Mouse (Mus musculus): ENCODE results near the gene Colgalt2.
"Not testable (repeated sequence)": the region's sequence is repeated elsewhere in the genome, so short reads cannot be mapped to it uniquely, and the experiment has no call there.

Gene Colgalt2

GRCm38 (mm10) chr1:152416306-152416904, 16.8 kb downstream of the Colgalt2 start:
- DNase-seq (ENCODE audit: low spot score in 2 of 2): no peak

DNA sequence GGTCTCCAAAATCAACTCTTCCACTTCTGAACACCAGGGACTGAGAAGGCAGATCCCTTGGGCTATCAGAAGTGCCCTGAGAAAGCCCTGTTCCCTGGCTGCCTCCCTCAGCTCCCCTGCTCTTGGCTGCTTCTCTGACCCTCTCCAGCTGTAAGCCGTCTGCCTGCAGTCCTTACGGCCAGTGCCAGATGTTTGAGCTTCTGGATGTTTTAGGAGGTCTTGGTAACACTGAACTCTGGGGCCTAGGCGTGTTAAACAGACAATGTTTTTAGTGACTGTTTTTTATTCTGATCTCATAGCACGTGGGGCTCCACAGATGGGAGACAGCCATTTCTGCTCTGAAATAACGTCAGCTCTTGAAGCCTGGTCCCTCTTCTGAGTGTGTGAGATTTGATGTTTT, 18.0 kb downstream of the Colgalt2 start:
- DNase-seq (ENCODE audit: low spot score in 2 of 2): no peak

DNA sequence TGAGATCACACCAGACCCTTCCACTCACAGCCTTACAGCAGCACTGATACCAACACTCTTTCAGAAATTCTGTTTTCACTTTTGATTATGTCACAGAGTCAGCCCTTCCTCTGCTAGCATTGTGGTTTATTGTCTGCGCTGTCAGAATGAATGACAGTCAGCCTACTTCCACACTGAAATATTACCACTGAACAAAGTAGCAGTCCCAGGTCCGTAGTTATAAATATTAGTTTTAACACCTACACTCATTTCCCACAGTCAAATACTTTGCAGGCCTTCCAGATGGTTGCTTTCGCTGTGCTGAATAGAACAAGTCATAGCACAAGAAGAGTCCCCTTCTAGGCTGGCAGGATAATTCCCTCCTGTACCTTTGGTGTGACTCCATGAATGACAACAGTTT, 22.7 kb downstream of the Colgalt2 start:
- DNase-seq (ENCODE audit: low spot score in 2 of 2): no peak

DNA sequence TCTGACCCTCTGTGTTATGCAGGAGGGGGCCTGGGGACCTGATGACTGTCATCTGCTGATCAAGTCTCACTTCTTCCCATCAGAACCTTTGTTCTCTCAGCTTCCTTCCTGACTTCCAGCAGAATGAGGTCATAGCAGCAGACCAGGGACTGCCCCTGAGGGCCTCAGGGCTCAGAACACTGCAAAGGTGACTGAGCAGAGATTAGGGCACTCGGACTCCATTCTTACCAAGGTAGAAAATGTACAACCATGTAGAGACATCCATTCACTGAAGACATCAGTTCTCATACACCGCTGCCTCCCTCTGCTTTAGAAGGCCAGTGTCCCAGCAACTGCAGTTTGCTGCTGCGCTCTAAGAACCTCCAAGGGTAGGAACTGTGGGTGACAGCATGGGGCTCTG, 23.4 kb downstream of the Colgalt2 start:
- no peak for DNase-seq (ENCODE audit: low spot score in 2 of 2)

- no peak for DNase-seq (ENCODE audit: low spot score in 2 of 2)
Measured at GRCm38 (mm10) chr1:152427912-152428581, 28.4 kb downstream of the Colgalt2 start.

GRCm38 (mm10) chr1:152429805-152430204, 30.2 kb downstream of the Colgalt2 start:
- no peak for DNase-seq (ENCODE audit: low spot score in 2 of 2)

GRCm38 (mm10) chr1:152434166-152434565, 34.5 kb downstream of the Colgalt2 start:
- no peak for DNase-seq (ENCODE audit: low spot score in 2 of 2)

GRCm38 (mm10) chr1:152437518-152437917, 37.9 kb downstream of the Colgalt2 start:
- not testable (repeated sequence) for DNase-seq (ENCODE audit: low spot score in 2 of 2)

DNA sequence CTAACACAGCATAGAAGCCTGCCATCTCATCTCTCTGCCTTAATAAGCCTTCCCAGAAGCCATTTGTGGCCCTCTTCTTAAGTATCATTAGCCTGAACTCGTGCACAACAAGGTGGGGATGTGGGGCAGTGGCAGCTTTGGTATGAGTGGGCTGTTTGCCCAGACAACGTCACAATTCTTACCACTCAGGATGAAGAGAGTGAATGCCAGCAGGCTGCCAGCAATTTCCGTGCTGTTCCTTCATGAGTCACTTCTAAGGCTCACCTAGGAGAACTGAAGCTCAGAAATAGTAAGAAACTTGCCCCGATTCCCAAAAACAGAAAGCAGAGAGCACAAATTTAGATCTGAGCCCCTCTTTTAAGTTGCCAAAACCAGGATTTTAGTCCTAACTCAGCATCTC, 39.8 kb downstream of the Colgalt2 start:
- DNase-seq (ENCODE audit: low spot score in 2 of 2): no peak

DNA sequence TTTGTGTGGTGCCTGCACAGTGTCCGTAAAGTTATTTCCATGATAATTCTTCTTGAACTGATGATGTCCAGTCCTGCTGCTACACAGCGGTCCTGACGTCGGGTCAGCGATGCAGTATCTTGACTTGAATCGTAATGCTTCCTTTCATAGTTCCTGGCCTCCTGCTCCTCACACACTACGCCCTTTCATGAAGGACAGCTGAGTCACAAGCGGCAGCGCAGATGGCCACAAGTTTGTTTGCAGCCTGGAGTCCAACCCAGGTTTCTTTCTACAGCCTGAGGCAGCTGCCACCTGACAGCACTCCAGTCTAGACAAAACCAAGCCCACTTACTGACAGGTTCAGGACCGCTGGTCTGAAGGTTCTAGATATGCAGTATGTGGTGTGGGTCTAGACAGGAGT, 40.2 kb downstream of the Colgalt2 start:
- peak in 1 of 2 experiments; percentile 7 for DNase-seq (ENCODE audit: low spot score in 2 of 2)

GRCm38 (mm10) chr1:152444630-152445029, 45.0 kb downstream of the Colgalt2 start:
- no peak for DNase-seq (ENCODE audit: low spot score in 2 of 2)

GRCm38 (mm10) chr1:152445925-152446324, 46.3 kb downstream of the Colgalt2 start:
- DNase-seq (ENCODE audit: low spot score in 2 of 2): no peak

DNA sequence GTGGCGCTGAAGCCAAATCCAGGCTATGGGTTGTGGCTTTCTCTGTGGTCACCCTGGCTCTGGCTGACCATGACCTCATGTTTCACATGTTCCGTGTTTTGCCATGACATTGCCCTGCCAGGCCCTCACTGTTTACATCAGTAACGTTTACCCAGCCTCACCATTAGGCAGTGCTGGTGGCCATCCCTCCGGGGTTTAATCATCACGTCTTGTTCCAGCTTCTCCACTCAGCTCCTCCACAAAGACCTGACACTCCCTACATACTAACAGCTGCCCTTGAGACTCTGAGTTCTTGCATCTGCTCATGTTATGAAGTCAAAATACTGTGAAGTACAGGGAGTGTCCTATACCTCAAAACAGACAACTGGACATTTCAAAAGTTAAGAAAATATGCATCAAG, 54.9 kb downstream of the Colgalt2 start:
- no peak for DNase-seq (ENCODE audit: low spot score in 2 of 2)

DNA sequence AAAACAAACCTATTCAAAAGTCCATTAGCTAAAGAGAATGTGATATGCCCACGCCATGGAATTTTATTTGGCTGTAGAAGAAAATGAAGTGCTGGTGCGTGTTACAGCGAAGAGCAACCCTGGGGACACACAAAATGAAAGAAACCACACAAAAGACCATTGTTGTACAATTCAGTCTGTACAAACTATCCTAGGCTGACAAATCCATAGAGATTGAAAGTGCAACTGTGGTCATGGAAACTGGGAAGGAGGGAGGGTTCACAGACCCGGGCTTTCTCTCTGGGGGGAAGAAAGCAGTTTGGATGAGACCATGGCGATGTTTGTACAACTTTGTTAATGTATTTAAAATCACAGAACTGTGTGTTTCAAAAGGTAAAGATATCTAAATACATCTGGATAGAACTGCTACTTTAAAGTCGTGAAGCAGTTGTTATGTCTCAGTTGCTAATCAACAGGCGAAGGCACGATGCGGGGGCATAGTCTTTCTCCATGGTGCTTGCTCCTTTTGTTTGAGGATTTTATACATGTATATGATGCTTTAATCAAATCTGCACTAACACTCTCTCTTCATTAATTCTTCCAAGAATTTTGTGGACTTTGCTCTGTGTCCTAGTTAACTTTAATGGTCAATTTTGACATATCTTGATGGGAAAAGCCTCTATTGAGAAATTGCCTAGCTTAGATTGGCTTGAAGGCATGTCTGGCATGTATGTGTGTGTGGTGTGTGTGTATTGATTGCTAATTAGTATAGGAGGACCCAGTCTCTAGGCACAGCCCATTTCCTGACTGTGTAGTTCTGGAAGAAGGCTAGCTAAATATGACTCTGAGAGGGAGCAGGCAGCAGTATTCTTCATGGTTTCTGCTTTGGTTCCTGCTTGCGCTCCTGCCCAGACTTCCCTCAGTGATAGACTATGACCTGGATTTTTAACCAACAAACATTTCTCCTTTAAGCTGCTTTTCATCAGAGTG, 55.9 kb downstream of the Colgalt2 start:
- no peak for DNase-seq (ENCODE audit: low spot score in 2 of 2)

DNA sequence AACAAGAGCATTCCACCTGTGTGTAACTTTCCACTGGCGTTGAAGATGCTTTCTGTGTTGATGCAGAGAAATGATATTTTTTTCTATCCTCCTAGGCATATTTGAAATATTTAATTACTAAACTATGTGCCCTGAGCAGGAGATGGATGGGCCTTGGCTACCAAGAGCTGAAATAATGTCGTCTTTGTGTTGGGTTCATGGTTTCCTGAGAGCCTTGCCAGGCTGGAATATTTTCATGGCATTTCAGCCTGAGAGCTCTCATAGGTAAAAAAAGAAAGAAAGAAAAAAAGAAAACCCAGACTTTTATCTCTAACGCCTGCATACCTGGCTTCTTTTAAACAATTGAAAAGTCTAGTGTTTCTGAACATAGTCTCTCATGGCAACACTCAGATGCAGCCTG, 56.6 kb downstream of the Colgalt2 start:
- no peak for DNase-seq (ENCODE audit: low spot score in 2 of 2)

GRCm38 (mm10) chr1:152457596-152457995, 58.0 kb downstream of the Colgalt2 start:
- DNase-seq (ENCODE audit: low spot score in 2 of 2): no peak

GRCm38 (mm10) chr1:152458996-152459395, 59.4 kb downstream of the Colgalt2 start:
- DNase-seq (ENCODE audit: low spot score in 2 of 2): no peak

DNA sequence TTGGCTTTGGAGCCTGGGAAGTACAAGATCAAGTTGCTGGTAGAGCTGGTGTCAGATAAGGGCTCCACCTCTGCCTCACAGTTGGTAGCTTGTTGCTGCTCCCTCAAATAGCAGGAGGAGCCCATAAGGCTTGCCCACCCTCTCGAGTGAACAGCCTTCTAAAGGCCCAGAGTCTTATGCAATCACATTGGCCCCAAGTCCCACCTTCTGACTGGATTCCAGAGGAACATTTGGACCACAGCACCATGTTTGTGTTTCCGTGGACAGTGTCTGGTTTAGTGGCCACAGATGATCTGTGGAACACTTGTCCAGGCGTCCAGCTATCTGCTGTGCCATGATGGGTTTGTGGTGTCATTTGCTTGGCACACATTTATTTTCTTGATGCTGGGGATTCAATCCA, 61.3 kb downstream of the Colgalt2 start:
- DNase-seq (ENCODE audit: low spot score in 2 of 2): no peak

GRCm38 (mm10) chr1:152461814-152462213, 62.2 kb downstream of the Colgalt2 start:
- no peak for DNase-seq (ENCODE audit: low spot score in 2 of 2)

DNA sequence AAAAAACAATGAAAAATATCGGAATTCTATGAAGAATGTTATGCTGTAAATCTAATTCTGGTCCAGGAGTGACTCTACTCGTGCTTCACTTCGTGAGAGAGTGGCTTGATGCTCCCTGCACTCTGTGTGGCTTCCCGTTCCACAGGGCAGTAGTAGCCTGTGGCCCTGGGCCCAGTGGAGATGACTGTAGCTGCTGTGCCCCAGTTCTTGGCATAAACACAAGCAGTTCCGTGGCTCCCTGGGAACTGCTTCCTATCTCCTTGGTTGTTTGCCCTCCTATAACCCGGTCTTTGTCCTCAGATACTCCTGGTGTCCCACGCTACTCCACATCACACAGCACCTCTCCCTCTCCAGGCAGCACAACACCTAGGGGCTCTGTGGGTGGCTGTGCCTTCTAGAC, 62.7 kb downstream of the Colgalt2 start:
- DNase-seq (ENCODE audit: low spot score in 2 of 2): no peak

DNA sequence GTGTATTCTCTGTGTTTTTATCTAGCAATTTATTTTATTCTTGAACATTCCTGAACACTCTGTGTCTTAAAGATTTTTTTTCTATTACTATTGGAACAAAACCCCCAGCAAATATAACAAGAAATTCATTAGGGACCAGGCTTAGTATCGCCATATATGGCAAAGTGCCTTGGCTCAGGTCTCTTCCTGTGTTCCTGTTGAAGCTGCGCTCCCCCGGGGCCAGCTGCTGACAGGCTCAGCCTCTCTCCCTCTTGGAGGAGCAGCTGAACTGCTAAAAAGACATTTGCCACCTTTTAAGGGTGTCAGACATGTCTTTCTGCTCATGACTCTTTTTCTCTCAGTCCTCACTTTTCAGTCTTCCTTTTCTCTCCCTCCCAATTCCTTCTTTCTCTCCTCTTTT, 66.7 kb downstream of the Colgalt2 start:
- DNase-seq (ENCODE audit: low spot score in 2 of 2): no peak

DNA sequence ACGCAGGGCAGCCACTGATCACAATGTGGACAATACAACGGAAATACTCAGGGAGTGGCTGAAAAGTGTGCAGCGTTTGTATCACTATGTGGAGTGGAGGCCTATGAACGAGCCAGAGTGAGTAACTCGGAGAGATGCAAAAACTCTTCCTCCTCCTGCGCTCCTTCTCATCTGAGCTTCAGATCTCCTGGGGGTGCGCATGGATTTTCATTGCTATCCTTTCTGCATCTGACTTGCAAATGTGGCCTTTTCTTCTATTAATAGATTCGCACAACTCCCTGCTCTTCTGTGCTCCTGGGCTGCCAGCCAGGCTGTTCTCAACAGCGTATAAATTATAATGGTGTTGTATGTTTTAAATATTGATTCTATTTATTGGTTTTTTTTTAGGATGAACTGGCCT, 68.8 kb downstream of the Colgalt2 start:
- DNase-seq (ENCODE audit: low spot score in 2 of 2): peak; percentile 24 to 47

DNA sequence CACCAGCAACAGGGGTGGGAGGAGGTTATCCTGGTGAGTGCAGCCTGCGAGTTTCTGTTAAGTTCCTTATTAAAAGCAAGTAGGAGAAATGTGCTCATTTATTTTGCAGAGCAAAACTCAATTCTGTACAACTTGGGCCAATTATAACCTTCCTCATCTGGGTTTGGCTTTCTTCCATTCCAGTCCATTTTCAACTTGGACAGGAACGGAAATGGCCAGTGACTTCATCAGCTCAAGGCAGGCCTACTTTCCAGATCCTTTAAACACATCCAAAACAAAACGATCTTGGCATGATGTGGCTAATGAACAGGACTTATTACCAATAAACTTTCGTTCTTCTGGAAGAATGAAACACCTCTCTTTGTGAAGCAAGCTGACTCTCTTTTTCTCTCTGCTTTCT, 76.5 kb downstream of the Colgalt2 start:
- DNase-seq (ENCODE audit: low spot score in 2 of 2): no peak
